In genomic region chr4:105914996-105915395, GRCm38 (mm10) we compare ENCODE assay signal across 9 mouse cellular contexts.
DNase-seq lines count a peak whose midpoint lies in the region; ATAC-seq and TF ChIP-seq lines count a peak whose summit lies in the region.
"Had no signal": no experiment of that assay in that cellular context is flagged by ENCODE, and none has a peak within 500 bp of the region (broad histone marks: within the 10 kb centered on the region; RNA-seq: fewer than 3 reads in every experiment).

No protein-coding gene starts in this region.

- no peaks in the 10 kb centered on the region; the same call in 1 of the 2 replicates for H3K27me3 ChIP-seq in kidney, embryonic 14.5 days (ENCODE audit: control insufficient read depth, insufficient read depth, low read length)
- peaks cover 4% of the 10 kb centered on the region; the same call in 1 of the 2 replicates for H3K27me3 ChIP-seq in E14TG2a.4 (ENCODE audit: insufficient read depth, low read length)
- no peaks in the 10 kb centered on the region for H3K27me3 ChIP-seq in lung, postnatal 0 days (replicated peaks; ENCODE audit: insufficient read depth, low read length)
- H3K27me3 ChIP-seq: embryonic facial prominence, embryonic 12.5 days; neural tube, embryonic 13.5 days had no signal

- no peaks in the 10 kb centered on the region for H3K4me1 ChIP-seq in kidney, embryonic 14.5 days (ENCODE audit: control insufficient read depth, insufficient read depth, low read length)
- no peaks in the 10 kb centered on the region for H3K4me1 ChIP-seq in E14TG2a.4 (replicated peaks; ENCODE audit: low read depth, low read length)
- no peaks in the 10 kb centered on the region for H3K4me1 ChIP-seq in lung, postnatal 0 days (ENCODE audit: insufficient read depth, low read depth, low read length)
- H3K4me1 ChIP-seq: neural tube, embryonic 13.5 days had no signal

- H3K27ac ChIP-seq in kidney, embryonic 14.5 days (ENCODE audit: low read depth, low read length), result no peak overlapping the region
- no peak overlapping the region for H3K27ac ChIP-seq in lung, postnatal 0 days (ENCODE audit: low read length)
- H3K27ac ChIP-seq: embryonic facial prominence, embryonic 12.5 days; neural tube, embryonic 13.5 days had no signal

- WGBS in kidney, embryonic 14.5 days, result 41% methylated on average over 6 of the region's 6 CpGs
- 46% methylated on average over 6 of the region's 6 CpGs for WGBS in lung, postnatal 0 days

- H3K9me3 ChIP-seq in kidney, embryonic 14.5 days (ENCODE audit: control insufficient read depth, low read length), result no peaks in the 10 kb centered on the region
- no peaks in the 10 kb centered on the region for H3K9me3 ChIP-seq in E14TG2a.4 (ENCODE audit: low read length)
- no peaks in the 10 kb centered on the region for H3K9me3 ChIP-seq in lung, postnatal 0 days (ENCODE audit: low read length)
- H3K9me3 ChIP-seq: embryonic facial prominence, embryonic 12.5 days; neural tube, embryonic 13.5 days had no signal

- no peak overlapping the region for H3K4me2 ChIP-seq in kidney, embryonic 14.5 days (replicated peaks; ENCODE audit: low read depth, low read length)
- H3K4me2 ChIP-seq in lung, postnatal 0 days (replicated peaks; ENCODE audit: low read depth, low read length), result no peak overlapping the region
- H3K4me2 ChIP-seq: embryonic facial prominence, embryonic 12.5 days; neural tube, embryonic 13.5 days had no signal

- no peak overlapping the region for H3K9ac ChIP-seq in kidney, embryonic 14.5 days (ENCODE audit: low read depth, low read length)
- H3K9ac ChIP-seq in lung, postnatal 0 days (replicated peaks; ENCODE audit: low read depth), result no peak overlapping the region
- H3K9ac ChIP-seq: embryonic facial prominence, embryonic 12.5 days; neural tube, embryonic 13.5 days had no signal

- no peak overlapping the region for H3K4me3 ChIP-seq in kidney, embryonic 14.5 days (ENCODE audit: low read length)
- H3K4me3 ChIP-seq in E14TG2a.4 (replicated peaks; ENCODE audit: low read length), result no peak overlapping the region
- no peak overlapping the region for H3K4me3 ChIP-seq in lung, postnatal 0 days (ENCODE audit: low read depth, low read length)
- H3K4me3 ChIP-seq: embryonic facial prominence, embryonic 12.5 days; neural tube, embryonic 13.5 days had no signal

- no peak for ATAC-seq in kidney, embryonic 14.5 days (ENCODE audit: low FRiP score, low TSS enrichment)
- ATAC-seq in granulocyte monocyte progenitor cell, adult 5-6 weeks (replicated peaks; ENCODE audit: poor library complexity, severe bottlenecking), result peak; percentile 56
- ATAC-seq in lung, postnatal 0 days, result no peak

- TF ChIP-seq EP300 in lung, postnatal 0 days (IDR thresholded peaks at IDR 0.05), result no peak

- peak; percentile 14 to 47 for DNase-seq in kidney, adult 8-10 months
- peak; percentile 41 for DNase-seq in NIH3T3 (ENCODE audit: low read depth)
- peak; percentile 54 for DNase-seq in lung, postnatal 0 days (ENCODE audit: low spot score)
- DNase-seq in MN1 (ENCODE audit: low spot score), result no peak

- no peaks in the 10 kb centered on the region for H3K36me3 ChIP-seq in kidney, embryonic 14.5 days (ENCODE audit: control insufficient read depth, insufficient read depth, low read length)
- no peaks in the 10 kb centered on the region for H3K36me3 ChIP-seq in E14TG2a.4 (ENCODE audit: insufficient read depth, low read length)
- H3K36me3 ChIP-seq in lung, postnatal 0 days (ENCODE audit: insufficient read depth, low read length), result no peaks in the 10 kb centered on the region
- H3K36me3 ChIP-seq: embryonic facial prominence, embryonic 12.5 days; neural tube, embryonic 13.5 days had no signal

- peak; percentile 61 for TF ChIP-seq CTCF in E14TG2a.4 (conservative IDR thresholded peaks at IDR 0.05; ENCODE audit: low read length)
- peak; percentile 67 for TF ChIP-seq CTCF in lung, postnatal 0 days (IDR thresholded peaks at IDR 0.05)
